Mouse (Mus musculus): ENCODE measurements around the gene Ecsit. TPM values are rescaled to one million over a fixed set of nuclear protein-coding genes. Genes with fewer than 3 reads are reported as not detected.
A peak's percentile ranks its signal among the peaks of the same experiment; 100 is the strongest.

The Ecsit gene
- polyA plus RNA-seq, 1 experiment from 2014 or later: 59.7 TPM

GRCm38 (mm10) chr9:22049315-22049714, 35.9 kb downstream of the Ecsit start:
- ATAC-seq (replicated peaks): no peak
- Histone ChIP-seq H3K4me3 (peak overlapping the region; percentile 70), H3K9me3 (no peaks in the 10 kb centered on the region), H3K27me3 (no peaks in the 10 kb centered on the region), H3K4me1 (peaks cover 46% of the 10 kb centered on the region), H3K27ac (replicated peaks) (peak overlapping the region; percentile 94), H3K9ac (replicated peaks) (peak overlapping the region; percentile 90), H3K4me2 (replicated peaks) (peak overlapping the region; percentile 81), H3K36me3 (0 out of 2 replicates have a peak, but pooled peaks cover 4% of the 10 kb centered on the region)
- WGBS: 37% methylated on average over 11 of the region's 11 CpGs

GRCm38 (mm10) chr9:22047329-22047728, 37.9 kb downstream of the Ecsit start:
- Histone ChIP-seq H3K27ac (replicated peaks) (no peak overlapping the region), H3K4me1 (peaks cover 49% of the 10 kb centered on the region), H3K36me3 (0 out of 2 replicates have a peak, but pooled peaks cover 4% of the 10 kb centered on the region), H3K9me3 (no peaks in the 10 kb centered on the region), H3K4me2 (replicated peaks) (peak overlapping the region; percentile 81), H3K27me3 (no peaks in the 10 kb centered on the region), H3K9ac (replicated peaks) (no peak overlapping the region), H3K4me3 (peak overlapping the region; percentile 2)
- 65% methylated on average over 9 of the region's 9 CpGs for WGBS
- ATAC-seq (replicated peaks): no peak

GRCm38 (mm10) chr9:22041832-22042231, 43.4 kb downstream of the Ecsit start:
- no peak overlapping the region for H3K4me2 ChIP-seq (replicated peaks)
- no peaks in the 10 kb centered on the region for H3K27me3 ChIP-seq
- 68% methylated on average over 2 of the region's 2 CpGs for WGBS
- H3K4me1 ChIP-seq: peaks cover 18% of the 10 kb centered on the region
- no peak overlapping the region for H3K9ac ChIP-seq (replicated peaks)
- H3K4me3 ChIP-seq: no peak overlapping the region
- H3K36me3 ChIP-seq: no peaks in the 10 kb centered on the region
- ATAC-seq (replicated peaks): no peak
- no peak overlapping the region for H3K27ac ChIP-seq (replicated peaks)
- H3K9me3 ChIP-seq: no peaks in the 10 kb centered on the region

- no peak overlapping the region for H3K27ac ChIP-seq (replicated peaks)
- no peak overlapping the region for H3K4me3 ChIP-seq
- H3K36me3 ChIP-seq: peaks cover 33% of the 10 kb centered on the region
- peaks cover 19% of the 10 kb centered on the region for H3K4me1 ChIP-seq
- no peak for ATAC-seq (replicated peaks)
- no peak overlapping the region for H3K4me2 ChIP-seq (replicated peaks)
- WGBS: 87% methylated on average over 10 of the region's 10 CpGs
- no peaks in the 10 kb centered on the region for H3K27me3 ChIP-seq
- H3K9ac ChIP-seq (replicated peaks): no peak overlapping the region
- no peaks in the 10 kb centered on the region for H3K9me3 ChIP-seq
Observed at GRCm38 (mm10) chr9:22037826-22038225, 47.4 kb downstream of the Ecsit start.

- peaks cover 15% of the 10 kb centered on the region for H3K4me1 ChIP-seq
- H3K9ac ChIP-seq (replicated peaks): no peak overlapping the region
- no peaks in the 10 kb centered on the region for H3K27me3 ChIP-seq
- no peaks in the 10 kb centered on the region for H3K9me3 ChIP-seq
- H3K27ac ChIP-seq (replicated peaks): no peak overlapping the region; the same call in none of the 2 replicates
- H3K4me2 ChIP-seq (replicated peaks): no peak overlapping the region
- peaks cover 51% of the 10 kb centered on the region for H3K36me3 ChIP-seq
- WGBS: 45% methylated on average over 6 of the region's 6 CpGs
- no peak overlapping the region for H3K4me3 ChIP-seq
- ATAC-seq (replicated peaks): 0 out of 2 replicates have a peak, but pooled peaks have one; percentile 29
Observed at GRCm38 (mm10) chr9:22035300-22036044, 49.8 kb downstream of the Ecsit start.

- H3K27me3 ChIP-seq: no peaks in the 10 kb centered on the region
- 95% methylated on average over 9 of the region's 9 CpGs for WGBS
- H3K4me3 ChIP-seq: no peak overlapping the region
- H3K9ac ChIP-seq (replicated peaks): no peak overlapping the region
- H3K4me1 ChIP-seq: peaks cover 2% of the 10 kb centered on the region
- peaks cover 77% of the 10 kb centered on the region for H3K36me3 ChIP-seq
- H3K27ac ChIP-seq (replicated peaks): no peak overlapping the region
- no peak for ATAC-seq (replicated peaks)
- H3K4me2 ChIP-seq (replicated peaks): no peak overlapping the region
- H3K9me3 ChIP-seq: no peaks in the 10 kb centered on the region
Observed at GRCm38 (mm10) chr9:22030386-22030785, 54.9 kb downstream of the Ecsit start.

- H3K4me1 ChIP-seq: no peaks in the 10 kb centered on the region
- no peak for ATAC-seq (replicated peaks)
- no peaks in the 10 kb centered on the region for H3K27me3 ChIP-seq
- peaks cover 77% of the 10 kb centered on the region for H3K36me3 ChIP-seq
- no peak overlapping the region for H3K4me3 ChIP-seq
- no peak overlapping the region for H3K27ac ChIP-seq (replicated peaks)
- no peak overlapping the region for H3K9ac ChIP-seq (replicated peaks)
- no peak overlapping the region for H3K4me2 ChIP-seq (replicated peaks)
- WGBS: 15% methylated on average over 7 of the region's 7 CpGs
- no peaks in the 10 kb centered on the region for H3K9me3 ChIP-seq
Observed at GRCm38 (mm10) chr9:22028467-22028866, 56.8 kb downstream of the Ecsit start.

- Histone ChIP-seq H3K4me1 (no peaks in the 10 kb centered on the region), H3K27me3 (no peaks in the 10 kb centered on the region), H3K4me2 (replicated peaks) (no peak overlapping the region), H3K9ac (replicated peaks) (no peak overlapping the region), H3K9me3 (no peaks in the 10 kb centered on the region), H3K4me3 (no peak overlapping the region), H3K36me3 (peaks cover 71% of the 10 kb centered on the region), H3K27ac (replicated peaks) (no peak overlapping the region)
- no peak for ATAC-seq (replicated peaks)
- WGBS: 73% methylated on average over 8 of the region's 8 CpGs
Observed at GRCm38 (mm10) chr9:22024592-22024991, 60.6 kb downstream of the Ecsit start.

Small RNAs within 50 kb of the gene (microRNA-seq; reads per million reads assigned to microRNA genes)
- not detected for gene Mir7084

Other genes starting within 250 kb of the Ecsit start
- 0.27 and 0.51 TPM in 2 replicates for gene Angptl8, start 249.9 kb downstream of the Ecsit start, polyA plus RNA-seq (2015; fragmentation: Nextera tagmentation; extraction: Ambion mirVana)
- gene Dock6, start 232.8 kb downstream of the Ecsit start, polyA plus RNA-seq (2015; fragmentation: Nextera tagmentation; extraction: Ambion mirVana): 10.4 and 12.3 TPM in 2 replicates
- gene Rab3d, start 167.2 kb downstream of the Ecsit start, polyA plus RNA-seq (2015; fragmentation: Nextera tagmentation; extraction: Ambion mirVana): 33.3 and 33.8 TPM in 2 replicates
- gene Ccdc159, start 158.0 kb downstream of the Ecsit start, polyA plus RNA-seq (2015; fragmentation: Nextera tagmentation; extraction: Ambion mirVana): 7.5 and 8.8 TPM in 2 replicates
- 53.5 and 53.7 TPM in 2 replicates for gene Tmem205, start 157.9 kb downstream of the Ecsit start, polyA plus RNA-seq (2015; fragmentation: Nextera tagmentation; extraction: Ambion mirVana)
- 71.9 and 73.0 TPM in 2 replicates for gene Plppr2, start 148.4 kb downstream of the Ecsit start, polyA plus RNA-seq (2015; fragmentation: Nextera tagmentation; extraction: Ambion mirVana)
- 9.3 and 12.1 TPM in 2 replicates for gene Swsap1, start 129.7 kb downstream of the Ecsit start, polyA plus RNA-seq (2015; fragmentation: Nextera tagmentation; extraction: Ambion mirVana)
- 1.7 and 1.8 TPM in 2 replicates for gene Epor, start 121.9 kb downstream of the Ecsit start, polyA plus RNA-seq (2015; fragmentation: Nextera tagmentation; extraction: Ambion mirVana)
- gene Rgl3, start 96.0 kb downstream of the Ecsit start, polyA plus RNA-seq (2015; fragmentation: Nextera tagmentation; extraction: Ambion mirVana): 0.87 and 1.1 TPM in 2 replicates
- gene Ccdc151, start 82.8 kb downstream of the Ecsit start, polyA plus RNA-seq (2015; fragmentation: Nextera tagmentation; extraction: Ambion mirVana): 4.4 and 5.5 TPM in 2 replicates
- 87.2 and 91.1 TPM in 2 replicates for gene Prkcsh, start 82.6 kb downstream of the Ecsit start, polyA plus RNA-seq (2015; fragmentation: Nextera tagmentation; extraction: Ambion mirVana)
- 88.9 and 93.3 TPM in 2 replicates for gene Elavl3, start 33.4 kb downstream of the Ecsit start, polyA plus RNA-seq (2015; fragmentation: Nextera tagmentation; extraction: Ambion mirVana)
- not detected in 2 replicates for gene Gm49318, start 14.2 kb downstream of the Ecsit start, polyA plus RNA-seq (2015; fragmentation: Nextera tagmentation; extraction: Ambion mirVana)
- gene Zfp653, start 14.1 kb downstream of the Ecsit start, polyA plus RNA-seq (2015; fragmentation: Nextera tagmentation; extraction: Ambion mirVana): 23.2 and 23.5 TPM in 2 replicates
- gene Cnn1, start 13.8 kb upstream of the Ecsit start, polyA plus RNA-seq (2015; fragmentation: Nextera tagmentation; extraction: Ambion mirVana): 0.53 and 1.1 TPM in 2 replicates
- gene Elof1, start 31.7 kb upstream of the Ecsit start, polyA plus RNA-seq (2015; fragmentation: Nextera tagmentation; extraction: Ambion mirVana): 179 and 181 TPM in 2 replicates
- 0.17 and 0.84 TPM in 2 replicates for gene Acp5, start 50.3 kb upstream of the Ecsit start, polyA plus RNA-seq (2015; fragmentation: Nextera tagmentation; extraction: Ambion mirVana)
- 85.9 and 89.6 TPM in 2 replicates for gene Pigyl, start 71.4 kb upstream of the Ecsit start, polyA plus RNA-seq (2015; fragmentation: Nextera tagmentation; extraction: Ambion mirVana)
- gene Zfp872, start 102.7 kb upstream of the Ecsit start, polyA plus RNA-seq (2015; fragmentation: Nextera tagmentation; extraction: Ambion mirVana): 0.18 and 0.19 TPM in 2 replicates
- gene Zfp809, start 140.3 kb upstream of the Ecsit start, polyA plus RNA-seq (2015; fragmentation: Nextera tagmentation; extraction: Ambion mirVana): 10.3 TPM in 2 replicates
- 11.3 and 12.4 TPM in 2 replicates for gene Zfp599, start 174.5 kb upstream of the Ecsit start, polyA plus RNA-seq (2015; fragmentation: Nextera tagmentation; extraction: Ambion mirVana)
- 36.2 and 36.8 TPM in 2 replicates for gene Zfp810, start 222.2 kb upstream of the Ecsit start, polyA plus RNA-seq (2015; fragmentation: Nextera tagmentation; extraction: Ambion mirVana)

All from forebrain, embryonic 15.5 days (tissue).